Mouse (Mus musculus): ENCODE data around the gene Sox12. TPM values are rescaled to one million over a fixed set of nuclear protein-coding genes. Genes with fewer than 3 reads are reported as not detected.

The Sox12 gene
- total RNA-seq, 2 experiments from 2014 or later, result 11.8 to 15.9 TPM

GRCm38 (mm10) chr2:152409781-152410180 is 11.9 kb upstream of the Sox12 start:
- DNase-seq (ENCODE audit: low spot score in 2 of 2), result no peak

GRCm38 (mm10) chr2:152406126-152406525 is 8.3 kb upstream of the Sox12 start:
- DNase-seq (ENCODE audit: low spot score in 2 of 2), result peak; percentile 96 to 99

GRCm38 (mm10) chr2:152399122-152399542 is 1.3 kb upstream of the Sox12 start:
- no peak for DNase-seq (ENCODE audit: low spot score in 2 of 2)

GRCm38 (mm10) chr2:152398691-152399090 is 828 bp upstream of the Sox12 start:
- DNase-seq (ENCODE audit: low spot score in 2 of 2), result peak; percentile 83 to 90

- peak; percentile 73 to 88 for DNase-seq (ENCODE audit: low spot score in 2 of 2)
These were observed 766 bp downstream of the Sox12 start for GRCm38 (mm10) chr2:152397004-152397589.

GRCm38 (mm10) chr2:152396110-152397003 is 1.5 kb downstream of the Sox12 start:
- peak; percentile 78 to 82 for DNase-seq (ENCODE audit: low spot score in 2 of 2)

- peak in 1 of 2 experiments; percentile 23 for DNase-seq (ENCODE audit: low spot score in 2 of 2)
These were observed 2.5 kb downstream of the Sox12 start for GRCm38 (mm10) chr2:152395271-152395920.

GRCm38 (mm10) chr2:152393225-152394017 is 4.4 kb downstream of the Sox12 start:
- DNase-seq (ENCODE audit: low spot score in 2 of 2), result no peak

GRCm38 (mm10) chr2:152392786-152393185 is 5.1 kb downstream of the Sox12 start:
- DNase-seq (ENCODE audit: low spot score in 2 of 2), result peak in 1 of 2 experiments; percentile 26

GRCm38 (mm10) chr2:152384191-152384590 is 13.7 kb downstream of the Sox12 start:
- DNase-seq (ENCODE audit: low spot score in 2 of 2), result no peak

- peak; percentile 53 to 65 for DNase-seq (ENCODE audit: low spot score in 2 of 2)
These were observed 21.5 kb downstream of the Sox12 start, which contains the start of gene Nrsn2 for GRCm38 (mm10) chr2:152376345-152376741. TSS of gene Nrsn2 (minus strand) at chr2:152376638.

- DNase-seq (ENCODE audit: low spot score in 2 of 2), result peak; percentile 38 to 57
These were observed 22.1 kb downstream of the Sox12 start for GRCm38 (mm10) chr2:152375652-152376344.

GRCm38 (mm10) chr2:152373547-152373946 is 24.3 kb downstream of the Sox12 start:
- DNase-seq (ENCODE audit: low spot score in 2 of 2), result no peak

- DNase-seq (ENCODE audit: low spot score in 2 of 2), result no peak
These were observed 25.2 kb downstream of the Sox12 start for GRCm38 (mm10) chr2:152372661-152373060.

GRCm38 (mm10) chr2:152372104-152372503 is 25.8 kb downstream of the Sox12 start:
- DNase-seq (ENCODE audit: low spot score in 2 of 2), result no peak

GRCm38 (mm10) chr2:152368532-152369140 is 29.2 kb downstream of the Sox12 start:
- peak; percentile 39 to 58 for DNase-seq (ENCODE audit: low spot score in 2 of 2)

- DNase-seq (ENCODE audit: low spot score in 2 of 2), result no peak
These were observed 29.9 kb downstream of the Sox12 start for GRCm38 (mm10) chr2:152367917-152368316.

- peak; percentile 57 to 72 for DNase-seq (ENCODE audit: low spot score in 2 of 2)
These were observed 34.4 kb downstream of the Sox12 start for GRCm38 (mm10) chr2:152363245-152364147.

GRCm38 (mm10) chr2:152361193-152361592 is 36.7 kb downstream of the Sox12 start:
- DNase-seq (ENCODE audit: low spot score in 2 of 2), result no peak

Measured in left cerebral cortex, adult 18-20 months (tissue).